Mouse (Mus musculus) spleen, adult 2 months (tissue): ENCODE data around the gene Bet1l. TPM values are rescaled to one million over a fixed set of nuclear protein-coding genes. Genes with fewer than 3 reads are reported as not detected.

ENCODE experiments used
- DNase-seq, 2 experiments: peaks; one replicate each; pipeline versions ENCODE4 v3.0.0 to v3.0.0-alpha.2; 2012 to 2021; ENCODE audit warnings: low spot score in 2 of 2, low read depth in 1 of 2
- H3K27ac ChIP-seq: fragments of 200-500 bp; 2 replicates; pipeline ENCODE4 v1.5.1; 2012; ENCODE audit warnings: low read length, inconsistent platforms; ENCODE audit not compliant: insufficient read depth
- H3K27me3 ChIP-seq: fragments of 200-500 bp; 2 replicates; pipeline ENCODE4 v1.6.1; 2012; ENCODE audit warnings: mild to moderate bottlenecking, moderate library complexity, low read length, inconsistent platforms; ENCODE audit not compliant: control insufficient read depth, insufficient read depth
- H3K36me3 ChIP-seq: fragments of 200-500 bp; 2 replicates; pipeline ENCODE4 v1.6.1; 2012; ENCODE audit warnings: mild to moderate bottlenecking, low read length, inconsistent platforms; ENCODE audit not compliant: control insufficient read depth, insufficient read depth
- H3K4me1 ChIP-seq: fragments of 200-500 bp; 2 replicates; pipeline ENCODE4 v1.6.1; 2011; ENCODE audit warnings: inconsistent platforms; ENCODE audit not compliant: control insufficient read depth, insufficient read depth, insufficient read length
- H3K4me3 ChIP-seq: fragments of 200-500 bp; 2 replicates; pipeline ENCODE4 v1.5.1; 2011; ENCODE audit warnings: mild to moderate bottlenecking, inconsistent platforms; ENCODE audit not compliant: insufficient read depth, insufficient read length; ENCODE audit errors: extremely low read depth
- CTCF ChIP-seq: fragments of 200-500 bp; IDR thresholded peaks from 2 replicates; pipeline ENCODE4 v1.5.1; 2011; ENCODE audit warnings: mild to moderate bottlenecking, inconsistent platforms; ENCODE audit not compliant: insufficient read depth, insufficient read length, insufficient replicate concordance; ENCODE audit errors: extremely low read depth
- POLR2A ChIP-seq: fragments of 200-500 bp; IDR thresholded peaks from 2 replicates; pipeline ENCODE4 v1.6.1; 2011; ENCODE audit warnings: low read depth, low read length, inconsistent platforms
- WGBS: fragments of 180-500 bp; shearing (Covaris S2); methylation state at CpG from one replicate; pipeline ENCODE4 v1.1.7; 2018; 5-methylcytosine and 5-hydroxymethylcytosine counted together
- polyA plus RNA-seq: library from polyadenylated mRNA; depleted of rRNA; stranded (reverse); fragments of >200 nt; gene quantifications from 2 replicates; pipeline ENCODE4 v1.2.3, GENCODE M21; 2012

Bet1l gene
- polyA plus RNA-seq, 1 experiment = 16.9 TPM

DNA sequence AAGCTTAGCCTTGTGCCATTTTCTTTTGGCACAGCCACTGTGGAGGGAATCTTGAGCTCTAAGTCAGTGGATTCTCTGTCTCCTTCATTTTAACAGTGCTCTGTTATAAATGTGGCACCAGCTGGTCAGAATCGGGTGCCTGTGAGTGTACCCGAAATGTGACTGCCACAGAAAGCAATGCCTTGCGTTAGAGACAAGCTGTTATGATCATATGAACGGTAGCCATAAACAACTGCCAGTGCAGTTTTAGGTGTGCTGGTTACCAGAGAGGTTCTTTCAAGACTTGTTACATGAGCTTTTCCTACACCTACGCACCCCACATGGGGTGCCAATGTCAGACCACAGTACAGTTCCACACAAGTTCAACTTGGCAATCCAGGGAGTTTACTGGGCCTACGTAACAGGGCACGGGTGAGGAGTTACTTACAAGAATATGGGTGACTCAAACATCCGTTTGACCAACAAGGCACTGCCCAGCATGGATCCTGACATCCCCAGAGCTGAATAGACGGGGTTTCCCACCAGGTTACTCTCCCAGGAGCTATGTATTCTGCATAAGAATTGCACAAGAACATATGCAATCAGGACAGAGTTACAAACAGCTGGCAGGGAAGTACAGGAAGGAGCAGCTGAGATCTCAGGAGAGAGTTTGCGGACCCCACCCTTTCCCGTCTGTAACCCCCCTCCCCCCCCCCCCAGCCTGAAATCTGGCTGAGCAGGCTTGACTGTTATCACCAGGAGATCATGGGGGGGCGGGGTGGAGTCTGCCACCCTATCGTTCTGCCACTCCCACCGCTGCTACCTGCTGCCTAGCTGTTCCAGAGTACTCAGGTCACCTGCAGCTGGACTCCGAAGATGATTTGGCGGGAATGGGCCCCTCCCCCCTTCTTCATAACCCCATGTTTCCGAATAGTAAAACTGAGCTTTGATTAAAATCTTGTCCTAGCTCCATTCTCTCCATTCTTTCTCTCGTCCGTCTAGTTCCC is 16.3 kb downstream of the Bet1l start:
- no peaks in the 10 kb centered on the region for H3K36me3 ChIP-seq
- 54% methylated on average over 19 of the region's 19 CpGs for WGBS
- DNase-seq = no peak
- H3K27ac ChIP-seq = no peak overlapping the region
- TF ChIP-seq POLR2A (no peak), CTCF (no peak)
- no peaks in the 10 kb centered on the region for H3K4me1 ChIP-seq
- H3K4me3 ChIP-seq = no peak overlapping the region
- H3K27me3 ChIP-seq = no peaks in the 10 kb centered on the region

DNA sequence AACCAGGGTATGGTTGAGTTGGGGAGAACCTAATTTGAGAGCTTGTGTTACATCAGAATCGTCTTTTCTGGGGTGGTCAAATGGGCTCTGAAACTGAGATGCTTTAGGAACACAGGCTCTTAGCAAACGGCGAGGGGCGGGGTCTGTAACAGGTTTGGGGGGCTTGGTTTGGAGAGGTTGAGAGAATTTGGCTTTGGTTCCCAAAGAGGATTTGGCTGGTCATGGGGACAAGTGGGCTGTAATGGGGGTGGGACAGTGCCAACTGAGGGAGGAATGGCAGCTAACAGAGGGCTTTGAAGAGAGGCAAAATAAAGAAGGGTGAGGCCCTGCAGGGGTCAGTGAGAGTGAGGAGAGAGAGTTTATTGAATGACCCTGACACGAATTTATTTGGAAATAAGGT is 17.8 kb downstream of the Bet1l start:
- Histone ChIP-seq H3K4me3 (no peak overlapping the region), H3K4me1 (no peaks in the 10 kb centered on the region), H3K36me3 (no peaks in the 10 kb centered on the region), H3K27me3 (no peaks in the 10 kb centered on the region), H3K27ac (no peak overlapping the region)
- peak in 1 of 2 experiments; percentile 0 for DNase-seq
- 67% methylated on average over 5 of the region's 5 CpGs for WGBS
- no peak for TF ChIP-seq POLR2A
- no peak for TF ChIP-seq CTCF

DNA sequence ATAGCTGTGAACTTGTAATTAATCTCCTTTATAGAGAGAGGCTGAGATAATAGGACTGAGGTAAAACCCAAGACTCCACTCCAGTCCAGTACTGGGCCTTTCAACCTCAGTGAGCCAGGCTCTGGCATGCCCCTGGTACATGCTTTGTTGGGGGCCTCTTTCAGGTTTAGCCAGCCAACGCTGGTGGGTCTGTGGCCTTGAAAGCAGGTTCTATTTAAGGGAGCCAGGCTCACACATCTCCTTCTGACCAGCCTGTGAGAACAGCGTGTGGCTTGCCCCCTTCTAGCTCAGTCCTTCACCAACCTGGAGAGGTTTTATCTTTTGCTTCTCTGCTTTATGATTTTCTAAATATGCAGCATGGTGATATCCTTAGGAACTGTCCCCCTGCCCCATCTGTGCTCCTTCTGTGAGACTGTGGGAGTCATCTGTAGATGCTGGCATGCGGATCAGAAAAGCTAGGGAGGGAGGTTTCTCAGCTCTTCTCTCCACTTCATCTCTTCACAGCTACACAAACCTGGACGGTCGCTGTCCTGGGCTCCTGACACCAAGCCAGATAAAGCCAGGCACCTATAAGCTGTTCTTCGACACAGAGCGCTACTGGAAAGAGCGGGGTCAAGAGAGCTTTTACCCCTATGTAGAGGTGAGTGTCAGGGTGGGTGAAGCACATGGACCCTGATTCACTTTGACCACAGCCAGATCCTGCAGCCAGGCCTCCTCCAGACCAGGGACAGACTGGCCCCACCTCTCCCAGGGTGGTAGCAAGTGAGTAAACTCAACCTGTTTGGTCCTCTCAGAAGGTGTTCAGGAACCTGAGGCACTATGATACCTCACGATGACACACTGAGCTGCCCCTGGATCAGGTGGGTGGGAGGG is 20.9 kb downstream of the Bet1l start:
- H3K27me3 ChIP-seq = no peaks in the 10 kb centered on the region
- TF ChIP-seq CTCF = no peak
- no peak for TF ChIP-seq POLR2A
- H3K36me3 ChIP-seq = no peaks in the 10 kb centered on the region
- 88% methylated on average over 9 of the region's 9 CpGs for WGBS
- no peaks in the 10 kb centered on the region for H3K4me1 ChIP-seq
- no peak overlapping the region for H3K4me3 ChIP-seq
- DNase-seq = no peak
- no peak overlapping the region for H3K27ac ChIP-seq

DNA sequence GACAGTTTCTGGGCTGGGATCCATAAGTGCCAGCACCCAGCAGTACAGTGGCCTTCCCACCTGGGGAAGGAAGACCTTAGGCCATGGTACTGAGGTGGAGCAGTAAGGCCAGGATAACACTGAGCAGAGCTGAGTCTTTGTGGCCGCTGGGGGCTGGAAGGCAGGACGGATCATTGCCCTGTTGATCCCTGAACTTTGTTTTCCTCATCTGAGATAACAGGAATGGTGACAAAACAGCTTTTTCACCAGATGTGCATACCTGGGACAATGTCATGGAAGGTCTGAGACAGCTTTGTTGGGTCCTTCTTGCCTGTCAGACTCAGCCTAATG is 21.7 kb downstream of the Bet1l start:
- WGBS = 92% methylated on average over 2 of the region's 2 CpGs
- Histone ChIP-seq H3K4me1 (no peaks in the 10 kb centered on the region), H3K4me3 (no peak overlapping the region), H3K27ac (no peak overlapping the region), H3K36me3 (no peaks in the 10 kb centered on the region), H3K27me3 (no peaks in the 10 kb centered on the region)
- no peak for DNase-seq
- TF ChIP-seq CTCF (no peak), POLR2A (no peak)

DNA sequence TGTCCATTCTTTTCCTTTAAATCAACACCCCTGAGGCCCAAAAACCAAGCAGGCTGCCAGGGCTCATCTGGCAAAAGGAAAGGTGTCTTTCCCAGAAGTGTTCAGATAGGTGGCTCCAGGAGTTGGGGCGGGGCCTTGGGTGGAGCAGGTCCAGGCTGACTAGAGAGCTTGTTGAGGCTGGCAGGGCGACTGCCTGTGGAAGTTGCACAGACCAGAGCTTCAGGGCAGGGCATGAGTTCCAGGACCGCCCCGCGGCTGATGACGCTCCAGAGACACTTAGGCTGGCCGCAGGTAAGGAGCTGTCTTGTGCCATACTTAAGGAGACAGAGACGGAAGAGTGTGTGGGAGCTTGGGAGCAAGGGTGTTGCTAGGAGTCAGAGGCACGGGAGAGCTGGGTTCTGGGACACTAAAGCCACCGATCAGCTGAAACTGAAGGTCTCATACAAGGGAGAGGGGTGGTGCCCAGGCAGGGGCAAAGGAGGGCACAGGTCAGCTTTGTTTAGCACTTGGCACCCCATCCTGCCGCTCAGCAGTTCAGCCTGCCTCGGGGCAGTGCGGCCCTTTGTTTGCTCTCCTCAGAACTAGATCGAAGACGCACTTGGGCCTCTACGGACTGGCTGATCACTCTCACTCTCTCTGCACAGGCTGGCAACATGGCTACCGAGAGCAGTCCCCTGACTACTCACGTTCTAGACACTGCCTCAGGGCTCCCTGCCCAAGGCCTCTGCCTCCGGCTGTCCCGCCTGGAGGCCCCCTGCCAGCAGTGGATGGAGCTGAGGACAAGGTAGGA is 22.2 kb downstream of the Bet1l start, which contains the start of gene Urah:
Urah (plus strand) TSS at position 51 of the 790 bp plus-strand sequence.
- TF ChIP-seq CTCF (no peak), POLR2A (no peak)
- Histone ChIP-seq H3K27me3 (no peaks in the 10 kb centered on the region), H3K36me3 (no peaks in the 10 kb centered on the region), H3K4me1 (no peaks in the 10 kb centered on the region), H3K27ac (no peak within 1 kb of the TSS), H3K4me3 (no peak within 1 kb of the TSS)
- no peak for DNase-seq
- WGBS = 80% methylated on average over 20 of the region's 20 CpGs

DNA sequence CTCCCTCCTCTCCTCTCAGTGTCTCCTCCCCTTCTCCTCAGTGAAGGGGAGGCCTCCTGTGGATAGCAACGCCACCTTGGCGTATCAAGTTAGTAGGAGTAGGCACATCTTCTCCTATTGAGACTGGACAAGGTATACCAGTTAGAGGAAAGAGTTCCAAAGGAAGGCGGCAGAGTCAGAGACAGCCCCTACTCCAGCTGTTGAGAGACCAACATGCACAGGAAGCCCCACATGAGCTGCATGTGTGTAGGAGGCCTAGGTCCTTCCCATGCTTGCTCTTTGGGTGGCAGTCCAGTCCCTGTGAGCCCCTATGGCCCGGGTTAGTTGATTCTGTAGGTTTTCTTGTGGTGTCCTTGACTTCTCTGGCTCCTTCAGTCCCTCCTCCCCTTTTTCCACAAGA is 24.0 kb downstream of the Bet1l start:
- Histone ChIP-seq H3K36me3 (no peaks in the 10 kb centered on the region), H3K27ac (no peak overlapping the region), H3K4me3 (no peak overlapping the region), H3K27me3 (no peaks in the 10 kb centered on the region), H3K4me1 (no peaks in the 10 kb centered on the region)
- TF ChIP-seq POLR2A (no peak), CTCF (no peak)
- no peak for DNase-seq
- 85% methylated on average over 4 of the region's 4 CpGs for WGBS
